Mouse (Mus musculus): ENCODE results near the gene Sobp. TPM values are rescaled to one million over a fixed set of nuclear protein-coding genes. Genes with fewer than 3 reads are reported as not detected.

Sobp gene
- polyA plus RNA-seq, 1 experiment: 0.95 TPM

DNA sequence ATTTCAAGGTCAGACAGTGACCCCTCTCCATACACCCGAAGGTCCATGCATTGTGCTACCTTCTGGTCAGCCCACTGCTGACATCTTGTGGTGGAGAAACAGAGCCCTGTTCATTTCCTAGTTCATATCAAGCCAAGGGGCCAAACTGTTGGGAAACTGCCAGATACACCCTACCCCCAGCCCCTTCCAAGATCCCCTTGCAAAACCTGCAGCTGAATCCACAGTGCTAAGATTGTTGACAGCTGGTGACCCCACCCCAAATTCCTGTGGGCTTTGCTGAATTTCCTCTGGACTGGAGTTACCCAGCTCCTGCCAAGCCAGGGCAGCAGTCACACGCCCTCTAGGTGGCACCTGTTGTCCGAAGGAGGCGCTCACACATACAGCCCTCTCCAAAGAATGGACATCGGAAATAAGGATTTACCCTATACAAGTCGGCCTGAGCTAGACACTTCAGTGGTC is 186.7 kb downstream of the Sobp start:
- no peaks in the 10 kb centered on the region for H3K4me1 ChIP-seq (ENCODE audit: control insufficient read depth, insufficient read depth, insufficient read length, low read length)
- no peak overlapping the region for H3K27ac ChIP-seq (replicated peaks; ENCODE audit: low read depth, low read length)
- H3K4me3 ChIP-seq (ENCODE audit: insufficient read depth, low read depth, low read length): no peak overlapping the region

DNA sequence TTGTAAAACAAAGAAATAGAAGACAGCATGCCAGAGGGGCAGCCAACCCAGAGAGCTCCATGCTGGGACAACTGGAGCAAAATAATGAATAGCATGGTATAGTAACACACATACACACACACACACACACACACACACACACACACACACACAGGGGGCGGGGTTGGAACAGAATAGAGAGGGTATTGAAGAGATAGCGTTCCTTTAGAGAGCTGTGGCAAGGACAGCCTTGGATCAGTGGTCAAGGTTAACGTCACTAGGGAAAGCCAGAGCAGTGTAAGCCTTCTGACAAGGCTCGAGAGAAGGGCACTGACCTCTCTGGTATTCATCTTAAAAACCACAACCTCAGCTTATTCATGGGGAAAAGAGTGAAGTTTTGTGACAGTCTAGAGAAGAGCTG is 189.4 kb downstream of the Sobp start:
- Histone ChIP-seq H3K27ac (replicated peaks; ENCODE audit: low read depth, low read length) (no peak overlapping the region), H3K4me1 (ENCODE audit: control insufficient read depth, insufficient read depth, insufficient read length, low read length) (no peaks in the 10 kb centered on the region), H3K4me3 (ENCODE audit: insufficient read depth, low read depth, low read length) (no peak overlapping the region)

DNA sequence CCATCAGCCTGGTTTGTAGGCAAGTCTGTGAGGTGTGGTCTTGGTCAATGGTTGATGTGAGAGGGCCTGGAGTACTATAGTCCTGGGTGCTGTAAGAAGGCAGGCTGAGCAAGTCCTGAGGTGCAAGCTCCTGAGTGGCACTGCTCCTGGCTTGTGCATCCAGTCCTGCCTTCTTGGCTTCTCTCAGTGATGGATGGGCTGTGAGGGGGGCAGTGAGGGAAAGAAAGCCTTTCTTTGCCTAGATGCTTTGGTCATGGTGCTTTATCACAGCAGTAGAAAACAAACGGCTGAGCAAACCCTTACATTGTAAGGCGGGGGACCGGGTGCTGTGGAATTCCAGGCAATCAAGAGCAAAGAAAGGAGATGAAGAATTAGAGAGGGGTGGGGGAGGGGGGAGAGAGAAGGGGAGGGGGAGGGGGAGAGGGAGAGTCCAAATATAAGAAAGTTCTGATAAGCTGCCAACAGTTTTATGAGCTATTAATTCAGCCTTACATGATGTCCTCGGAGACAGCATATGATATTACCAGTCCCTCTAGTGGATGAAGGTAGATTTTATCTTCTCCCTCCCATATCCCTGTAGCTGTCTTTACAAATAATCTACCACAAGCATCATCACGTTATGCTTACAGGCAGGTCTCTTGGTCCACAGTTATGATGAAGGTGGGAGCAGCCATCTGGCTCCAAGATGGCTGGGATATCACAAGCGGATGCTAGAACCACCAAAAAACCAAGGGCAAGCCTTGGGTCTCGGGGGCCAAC is 193.2 kb downstream of the Sobp start:
- Histone ChIP-seq H3K4me1 (ENCODE audit: control insufficient read depth, insufficient read depth, insufficient read length, low read length) (no peaks in the 10 kb centered on the region), H3K4me3 (ENCODE audit: insufficient read depth, low read depth, low read length) (no peak overlapping the region), H3K27ac (replicated peaks; ENCODE audit: low read depth, low read length) (no peak overlapping the region)

DNA sequence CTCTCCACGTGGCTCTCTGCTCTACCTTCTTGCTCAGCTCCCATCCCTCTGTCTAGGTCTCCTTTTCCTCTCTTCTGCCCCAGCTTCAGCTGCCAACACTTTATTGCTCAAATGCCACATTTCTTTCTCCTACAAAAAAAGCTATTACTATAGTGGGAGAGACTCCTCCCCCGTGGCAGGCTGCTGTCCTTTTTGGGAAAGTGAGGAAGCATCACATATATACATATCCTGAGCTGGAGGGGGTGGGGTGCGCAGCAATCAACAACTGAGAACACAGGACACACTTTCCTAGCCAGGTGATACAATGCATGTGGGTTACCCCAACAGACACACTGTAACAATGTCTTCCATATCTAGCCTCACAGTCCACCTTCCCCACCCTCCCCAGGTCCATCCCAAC is 196.0 kb downstream of the Sobp start:
- Histone ChIP-seq H3K4me3 (ENCODE audit: insufficient read depth, low read depth, low read length) (no peak overlapping the region), H3K27ac (replicated peaks; ENCODE audit: low read depth, low read length) (no peak overlapping the region), H3K4me1 (ENCODE audit: control insufficient read depth, insufficient read depth, insufficient read length, low read length) (no peaks in the 10 kb centered on the region)

DNA sequence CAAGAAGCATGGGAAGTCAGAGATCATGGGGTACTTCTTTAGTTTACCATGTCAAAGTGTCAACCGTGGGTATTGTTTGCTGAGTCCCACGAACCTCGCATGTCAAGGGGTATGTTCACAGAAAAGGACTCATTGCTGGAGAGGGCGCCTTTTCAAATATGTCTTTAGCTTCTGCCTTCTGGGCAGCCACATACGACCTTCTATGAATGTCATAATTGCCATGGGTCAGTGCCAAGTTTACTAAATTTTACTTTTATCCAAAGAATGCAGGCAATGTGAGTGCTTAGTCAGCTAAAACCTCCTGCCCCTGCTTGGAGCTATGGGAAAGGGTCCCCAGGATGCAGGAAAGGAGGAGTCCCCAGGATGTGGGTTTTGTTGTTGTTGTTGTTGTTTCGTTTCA is 197.8 kb downstream of the Sobp start:
- H3K4me3 ChIP-seq (ENCODE audit: insufficient read depth, low read depth, low read length): no peak overlapping the region
- no peak overlapping the region for H3K27ac ChIP-seq (replicated peaks; ENCODE audit: low read depth, low read length)
- no peaks in the 10 kb centered on the region for H3K4me1 ChIP-seq (ENCODE audit: control insufficient read depth, insufficient read depth, insufficient read length, low read length)

DNA sequence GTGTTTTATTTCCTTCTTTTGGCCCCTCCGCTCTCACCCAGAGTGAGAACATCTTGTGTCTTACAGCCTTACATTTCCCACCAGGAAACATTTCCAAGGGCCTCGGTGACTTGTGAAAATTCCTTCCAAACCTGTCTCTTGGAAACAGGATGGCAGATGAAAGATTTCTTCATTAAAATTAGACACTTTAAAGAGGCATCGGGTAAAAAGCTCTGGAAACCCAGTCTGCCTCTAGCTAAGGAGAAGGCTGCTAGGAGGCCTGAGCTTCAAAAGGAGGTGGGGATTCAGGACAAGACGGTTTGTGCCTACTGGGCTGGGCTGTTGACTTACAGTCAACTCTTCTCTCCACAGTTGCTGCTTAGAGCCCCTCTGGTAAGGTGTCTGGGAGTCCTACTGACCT is 200.8 kb downstream of the Sobp start:
- H3K4me1 ChIP-seq (ENCODE audit: control insufficient read depth, insufficient read depth, insufficient read length, low read length): no peaks in the 10 kb centered on the region
- H3K27ac ChIP-seq (replicated peaks; ENCODE audit: low read depth, low read length): no peak overlapping the region

DNA sequence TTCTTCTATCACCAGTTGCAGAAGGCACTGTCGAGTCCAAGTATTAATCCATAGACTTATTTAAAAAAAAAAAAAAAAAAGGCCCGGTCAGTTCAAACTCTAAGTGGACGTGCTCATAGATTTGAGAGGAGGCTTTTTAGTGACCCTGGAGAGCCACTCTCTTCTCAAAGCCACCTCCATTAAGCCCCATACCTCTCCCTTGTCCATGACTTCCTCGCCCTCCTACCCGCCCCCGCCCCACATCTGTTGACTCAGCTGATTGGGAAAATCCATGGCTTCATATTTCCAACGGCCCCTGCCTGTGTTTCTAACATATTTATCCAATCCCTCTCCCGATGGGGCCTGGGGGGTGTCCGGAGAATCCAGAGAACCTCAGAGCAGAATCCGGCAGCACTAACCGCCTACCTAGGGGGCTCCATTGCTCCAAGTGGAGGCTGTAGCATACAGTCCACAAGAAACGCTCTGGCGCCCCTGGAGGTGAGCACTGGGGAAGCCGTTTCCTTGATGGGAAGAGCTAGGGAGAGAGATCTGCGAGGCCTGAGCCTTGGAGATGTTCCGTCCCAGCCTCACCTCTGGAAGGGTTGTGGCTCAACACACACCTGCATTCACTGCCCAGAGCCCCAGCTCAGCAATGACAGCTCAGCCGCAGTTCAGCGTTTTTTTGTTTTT is 201.7 kb downstream of the Sobp start:
- no peak overlapping the region for H3K4me3 ChIP-seq (ENCODE audit: insufficient read depth, low read depth, low read length)
- no peaks in the 10 kb centered on the region for H3K4me1 ChIP-seq (ENCODE audit: control insufficient read depth, insufficient read depth, insufficient read length, low read length)
- H3K27ac ChIP-seq (replicated peaks; ENCODE audit: low read depth, low read length): no peak overlapping the region

More for the DNA sequence above, 200.8 kb downstream of the Sobp start:
- H3K4me3 ChIP-seq (ENCODE audit: insufficient read depth, low read depth, low read length): no peak overlapping the region

DNA sequence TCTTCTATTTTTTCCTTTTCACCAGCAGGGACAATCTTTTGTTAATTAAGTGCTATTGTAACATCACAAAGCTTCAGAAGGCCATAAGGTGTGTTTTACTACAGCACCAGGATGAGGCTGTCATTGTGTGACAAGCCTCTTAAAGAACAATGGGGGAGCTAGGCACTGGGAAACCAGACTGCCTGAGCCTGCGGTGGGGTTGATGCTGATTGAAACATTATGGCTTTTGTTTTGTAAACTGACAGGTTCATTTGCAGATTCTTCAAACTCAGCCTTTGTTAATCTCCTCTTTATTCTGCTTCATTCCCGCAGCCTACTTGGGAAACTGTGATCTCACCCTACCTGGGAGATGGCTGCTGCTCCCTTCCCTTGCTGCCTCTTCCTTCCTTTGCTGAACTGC is 206.0 kb downstream of the Sobp start:
- Histone ChIP-seq H3K4me3 (ENCODE audit: insufficient read depth, low read depth, low read length) (no peak overlapping the region), H3K27ac (replicated peaks; ENCODE audit: low read depth, low read length) (no peak overlapping the region), H3K4me1 (ENCODE audit: control insufficient read depth, insufficient read depth, insufficient read length, low read length) (no peaks in the 10 kb centered on the region)

DNA sequence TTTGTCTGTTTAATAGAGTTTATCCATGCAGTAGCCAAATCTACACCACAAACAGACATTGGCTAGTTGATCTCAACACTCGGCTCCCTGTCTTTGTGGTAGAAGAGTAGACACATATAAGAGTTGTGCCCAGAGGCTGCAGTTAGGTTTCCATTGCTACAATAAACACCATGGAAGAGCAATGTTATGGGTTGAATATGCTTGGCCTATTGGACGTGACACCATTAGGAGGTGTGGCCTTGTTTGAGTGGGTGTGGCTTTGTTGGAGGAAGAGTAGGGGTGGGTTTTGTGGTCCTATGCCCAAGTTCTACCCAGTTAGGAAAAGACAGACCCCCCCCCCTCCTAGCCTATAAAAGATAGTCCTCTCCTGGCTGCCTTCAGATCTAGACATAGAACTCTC is 211.3 kb downstream of the Sobp start:
- H3K4me3 ChIP-seq (ENCODE audit: insufficient read depth, low read depth, low read length): no peak overlapping the region
- H3K4me1 ChIP-seq (ENCODE audit: control insufficient read depth, insufficient read depth, insufficient read length, low read length): no peaks in the 10 kb centered on the region
- no peak overlapping the region for H3K27ac ChIP-seq (replicated peaks; ENCODE audit: low read depth, low read length)

DNA sequence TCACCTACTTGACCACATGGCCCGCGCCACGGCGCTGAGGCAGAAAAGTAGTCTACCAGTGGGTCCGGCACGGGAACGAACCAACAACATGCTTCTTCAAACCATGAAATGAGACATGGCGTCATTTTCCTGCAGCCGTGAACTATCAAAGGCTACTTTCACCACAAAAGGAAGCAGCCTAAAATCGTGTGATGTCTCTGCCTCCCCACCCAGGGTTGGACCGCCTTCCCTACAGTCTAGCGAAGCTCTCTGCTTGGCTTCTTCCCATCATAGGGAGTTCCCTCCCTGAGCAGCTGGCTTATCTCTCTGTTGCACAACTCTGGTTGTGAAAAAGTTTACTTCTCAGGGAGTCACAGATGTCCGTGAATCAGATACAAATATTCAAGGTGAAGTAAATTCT is 211.7 kb downstream of the Sobp start:
- H3K4me3 ChIP-seq (ENCODE audit: insufficient read depth, low read depth, low read length): no peak overlapping the region
- H3K27ac ChIP-seq (replicated peaks; ENCODE audit: low read depth, low read length): no peak overlapping the region
- H3K4me1 ChIP-seq (ENCODE audit: control insufficient read depth, insufficient read depth, insufficient read length, low read length): no peaks in the 10 kb centered on the region

DNA sequence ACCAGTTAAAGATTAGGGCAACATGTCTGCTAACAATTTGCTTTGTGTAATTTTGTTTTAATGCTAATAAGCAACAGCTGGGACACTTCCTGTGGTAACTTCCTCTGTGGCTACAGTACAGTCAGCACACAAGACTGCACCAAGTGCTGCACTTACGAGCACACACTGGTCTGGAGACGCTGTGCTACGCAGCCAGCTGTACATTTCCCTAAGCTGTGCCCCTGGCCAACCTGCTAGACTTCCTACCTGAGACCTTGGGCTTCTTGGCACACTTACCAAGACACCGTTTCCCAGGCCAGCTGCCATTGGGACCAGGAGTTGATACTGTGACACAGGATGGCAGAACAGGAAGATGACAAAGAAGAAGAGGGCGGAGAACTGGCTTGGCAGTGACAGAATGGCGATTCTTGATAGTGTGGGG is 212.1 kb downstream of the Sobp start:
- Histone ChIP-seq H3K4me1 (ENCODE audit: control insufficient read depth, insufficient read depth, insufficient read length, low read length) (no peaks in the 10 kb centered on the region), H3K4me3 (ENCODE audit: insufficient read depth, low read depth, low read length) (no peak overlapping the region), H3K27ac (replicated peaks; ENCODE audit: low read depth, low read length) (no peak overlapping the region)

DNA sequence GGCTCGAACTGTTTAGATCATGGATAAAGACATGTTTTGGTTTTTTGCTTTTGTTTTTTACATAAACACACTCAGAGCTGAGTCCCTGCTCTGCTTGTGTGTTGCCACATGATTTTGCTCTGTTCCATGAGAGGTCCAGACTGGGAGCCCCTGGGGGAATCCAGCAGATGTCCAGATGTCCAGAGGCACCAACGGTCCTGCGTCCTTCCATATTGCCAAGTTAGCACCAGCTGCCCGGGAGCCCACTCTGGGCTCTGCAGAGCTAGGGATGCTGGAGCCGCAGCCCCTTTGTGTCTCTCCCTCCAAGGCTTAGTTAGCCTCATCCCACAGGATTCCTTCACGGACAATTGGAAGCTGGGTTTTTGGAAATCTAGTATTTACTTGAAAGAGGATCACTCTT is 212.6 kb downstream of the Sobp start:
- no peaks in the 10 kb centered on the region for H3K4me1 ChIP-seq (ENCODE audit: control insufficient read depth, insufficient read depth, insufficient read length, low read length)
- no peak overlapping the region for H3K4me3 ChIP-seq (ENCODE audit: insufficient read depth, low read depth, low read length)
- H3K27ac ChIP-seq (replicated peaks; ENCODE audit: low read depth, low read length): no peak overlapping the region

DNA sequence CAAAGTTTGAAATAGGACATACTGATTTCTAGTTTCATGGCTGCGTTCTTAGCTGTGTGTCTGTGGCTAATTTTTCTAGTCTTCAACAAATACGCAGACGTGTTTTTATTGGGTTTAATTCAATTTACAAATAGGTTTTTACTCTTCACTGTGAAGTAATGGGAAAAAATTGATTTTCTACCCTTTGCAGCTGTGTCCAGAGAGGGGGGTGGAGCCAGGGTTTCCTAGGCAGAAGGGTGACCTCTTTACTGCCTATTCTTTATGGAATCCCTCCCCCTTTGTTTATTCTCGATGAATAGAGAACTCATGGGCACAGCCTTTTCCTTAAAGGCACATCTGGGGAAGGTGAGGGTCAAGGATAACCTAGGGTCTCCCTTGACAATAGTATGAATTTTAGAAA is 215.6 kb downstream of the Sobp start:
- Histone ChIP-seq H3K4me1 (ENCODE audit: control insufficient read depth, insufficient read depth, insufficient read length, low read length) (no peaks in the 10 kb centered on the region), H3K4me3 (ENCODE audit: insufficient read depth, low read depth, low read length) (no peak overlapping the region), H3K27ac (replicated peaks; ENCODE audit: low read depth, low read length) (no peak overlapping the region)

DNA sequence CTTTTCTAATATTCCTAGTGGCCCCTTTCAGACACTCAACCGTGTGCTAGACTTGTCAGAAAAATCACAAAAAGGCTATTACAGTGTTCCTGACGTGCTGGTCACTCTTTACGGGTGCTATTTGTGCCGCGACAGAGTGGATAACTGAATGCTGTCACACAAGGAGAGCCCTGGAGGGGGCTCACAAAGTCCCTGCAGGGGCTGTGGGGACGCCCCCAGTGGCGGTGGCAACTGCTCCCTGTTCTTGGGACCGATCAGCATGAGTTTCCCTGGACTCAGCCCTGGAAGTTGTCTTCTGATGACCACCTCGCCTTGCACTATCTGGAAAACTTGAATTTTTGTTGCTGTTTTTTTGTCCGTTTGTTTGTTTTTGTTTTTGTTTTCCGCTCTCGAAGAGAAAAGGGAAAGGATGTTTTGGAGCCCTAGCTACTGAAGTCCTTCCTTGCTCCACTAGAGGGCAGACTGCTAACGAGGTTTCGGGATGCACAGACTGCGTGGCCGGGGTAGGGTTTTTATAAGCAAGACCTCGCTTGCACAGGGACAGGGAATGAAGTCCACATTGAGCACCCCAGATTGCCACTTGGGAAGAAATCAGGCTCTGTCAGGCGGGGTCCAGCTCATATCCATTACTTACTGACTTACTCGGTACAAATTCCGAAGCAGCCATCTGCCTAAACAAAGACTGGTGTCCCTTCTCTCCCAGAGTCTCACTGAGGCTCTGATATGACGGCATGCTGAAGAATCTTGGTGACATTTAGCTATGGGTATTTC is 216.3 kb downstream of the Sobp start:
- Histone ChIP-seq H3K4me3 (ENCODE audit: insufficient read depth, low read depth, low read length) (0 out of 2 replicates have a peak overlapping the region, but pooled peaks have one; percentile 27), H3K27ac (replicated peaks; ENCODE audit: low read depth, low read length) (no peak overlapping the region), H3K4me1 (ENCODE audit: control insufficient read depth, insufficient read depth, insufficient read length, low read length) (no peaks in the 10 kb centered on the region)

DNA sequence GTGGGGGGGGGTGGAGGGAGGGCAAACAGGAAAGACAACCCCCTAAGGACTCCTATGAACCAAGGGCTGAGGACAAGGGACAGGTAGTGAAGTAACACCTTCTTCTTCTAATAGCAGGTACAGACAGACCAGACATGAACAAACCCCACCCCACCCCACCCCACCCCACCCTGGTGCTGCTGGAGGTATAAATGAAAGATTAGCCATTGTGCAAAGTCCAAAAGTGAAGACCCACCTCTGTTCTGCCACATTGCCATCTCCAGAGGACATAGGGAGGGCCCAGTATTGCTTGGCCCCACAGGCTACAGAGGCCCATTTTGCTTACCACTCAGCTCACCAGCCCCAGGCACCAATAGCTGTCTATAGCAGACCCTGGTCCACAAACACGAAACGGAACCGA is 219.1 kb downstream of the Sobp start:
- Histone ChIP-seq H3K4me3 (ENCODE audit: insufficient read depth, low read depth, low read length) (no peak overlapping the region), H3K4me1 (ENCODE audit: control insufficient read depth, insufficient read depth, insufficient read length, low read length) (0 out of 2 replicates have a peak, but pooled peaks cover 8% of the 10 kb centered on the region)

More for the DNA sequence above, 219.1 kb downstream of the Sobp start:
- no peak overlapping the region for H3K27ac ChIP-seq (replicated peaks; ENCODE audit: low read depth, low read length)

Measured in brown adipose tissue, adult 24 weeks (tissue).